9 mouse cellular contexts compared by ENCODE assay signal in the genomic region with DNA sequence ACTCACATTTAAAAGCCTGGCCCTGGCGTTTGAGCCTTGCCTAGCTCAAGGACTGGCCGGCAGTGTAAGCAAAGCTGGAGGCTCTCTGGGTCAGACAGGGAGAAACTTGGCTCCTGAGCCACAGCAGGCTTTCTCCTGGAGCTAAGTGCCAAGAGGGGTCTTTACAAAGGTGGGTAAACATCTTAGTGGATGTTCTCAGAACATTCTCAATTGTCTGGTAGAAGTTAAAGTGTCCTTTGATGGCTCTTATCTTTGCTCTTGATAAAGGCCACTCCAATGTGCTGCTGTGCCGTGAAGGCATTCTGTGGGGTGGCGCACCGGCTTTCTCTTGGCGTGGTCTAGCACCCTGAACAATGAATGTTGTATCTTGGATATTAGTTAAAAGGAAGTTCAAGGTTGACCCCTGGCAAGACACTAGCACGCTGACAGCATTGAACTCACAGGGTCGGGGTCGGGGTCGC. TPM values are rescaled to one million over a fixed set of nuclear protein-coding genes. Genes with fewer than 3 reads are reported as not detected.
DNase-seq lines count a peak whose midpoint lies in the region; ATAC-seq and TF ChIP-seq lines count a peak whose summit lies in the region.
"Had no signal": no experiment of that assay in that cellular context is flagged by ENCODE, and none has a peak within 500 bp of the region (broad histone marks: within the 10 kb centered on the region; RNA-seq: fewer than 3 reads in every experiment).

No protein-coding gene starts in this region.

- H3K36me3 ChIP-seq in heart, postnatal 0 days (replicated peaks; ENCODE audit: control insufficient read depth, insufficient read depth, low read length), result peaks cover 14% of the 10 kb centered on the region; the same call in 1 of the 2 replicates
- H3K36me3 ChIP-seq in forebrain, embryonic 11.5 days (ENCODE audit: control insufficient read depth, insufficient read depth, low read length), result no peaks in the 10 kb centered on the region
- peaks cover 38% of the 10 kb centered on the region for H3K36me3 ChIP-seq in limb, embryonic 15.5 days
- peaks cover 5% of the 10 kb centered on the region; the same call in 1 of the 2 replicates for H3K36me3 ChIP-seq in neural tube, embryonic 12.5 days
- no peaks in the 10 kb centered on the region for H3K36me3 ChIP-seq in thymus, adult 2 months (ENCODE audit: control insufficient read depth, insufficient read depth, low read length)

- H3K4me2 ChIP-seq in heart, postnatal 0 days (ENCODE audit: low read depth, low read length), result peak overlapping the region; percentile 78
- peak overlapping the region; percentile 77; the same call in 1 of the 2 replicates for H3K4me2 ChIP-seq in forebrain, embryonic 11.5 days (ENCODE audit: low read depth, low read length, severe bottlenecking)
- peak overlapping the region; percentile 76 for H3K4me2 ChIP-seq in limb, embryonic 15.5 days
- H3K4me2 ChIP-seq in neural tube, embryonic 12.5 days (replicated peaks), result peak overlapping the region; percentile 82

- H3K9me3 ChIP-seq in heart, postnatal 0 days (replicated peaks; ENCODE audit: control insufficient read depth, low read length), result no peaks in the 10 kb centered on the region
- no peaks in the 10 kb centered on the region for H3K9me3 ChIP-seq in forebrain, embryonic 11.5 days (ENCODE audit: control insufficient read depth, low read length)
- no peaks in the 10 kb centered on the region for H3K9me3 ChIP-seq in limb, embryonic 15.5 days
- no peaks in the 10 kb centered on the region for H3K9me3 ChIP-seq in neural tube, embryonic 12.5 days

- 43% methylated on average over 10 of the region's 10 CpGs for WGBS in heart, postnatal 0 days
- 75% methylated on average over 10 of the region's 10 CpGs for WGBS in forebrain, embryonic 11.5 days
- WGBS in limb, embryonic 15.5 days, result 69% methylated on average over 10 of the region's 10 CpGs
- 75% methylated on average over 10 of the region's 10 CpGs for WGBS in neural tube, embryonic 12.5 days
- WGBS in thymus, adult 2 months, result 86% methylated on average over 10 of the region's 10 CpGs

- no peak for ATAC-seq in heart, postnatal 0 days (ENCODE audit: insufficient read depth, low read depth)
- no peak for ATAC-seq in forebrain, embryonic 11.5 days (replicated peaks; ENCODE audit: low FRiP score)
- no peak for ATAC-seq in limb, embryonic 15.5 days (ENCODE audit: insufficient number of reproducible peaks, low FRiP score, low TSS enrichment, low read depth)
- no peak for ATAC-seq in neural tube, embryonic 12.5 days (ENCODE audit: low FRiP score, low read depth)

- no peak for TF ChIP-seq EP300 in heart, postnatal 0 days (IDR thresholded peaks at IDR 0.05; ENCODE audit: low read depth)

- no peak for TF ChIP-seq POLR2A in thymus, adult 2 months (IDR thresholded peaks at IDR 0.05; ENCODE audit: control insufficient read depth, extremely low read depth, insufficient read depth, low read length, poor library complexity)

- H3K4me3 ChIP-seq in heart, postnatal 0 days (ENCODE audit: low read depth, low read length), result peak overlapping the region; percentile 65
- H3K4me3 ChIP-seq in forebrain, embryonic 11.5 days (ENCODE audit: low read depth, low read length), result no peak overlapping the region
- H3K4me3 ChIP-seq in limb, embryonic 15.5 days, result peak overlapping the region; percentile 49; the same call in 1 of the 2 replicates
- no peak overlapping the region for H3K4me3 ChIP-seq in neural tube, embryonic 12.5 days
- no peak overlapping the region for H3K4me3 ChIP-seq in thymus, adult 2 months (ENCODE audit: control insufficient read depth, insufficient read depth, low read length)

- DNase-seq in heart, postnatal 0 days (ENCODE audit: low spot score), result no peak
- DNase-seq in heart, postnatal 10 days, result no peak
- DNase-seq in forebrain, embryonic 11.5 days (ENCODE audit: low spot score), result no peak
- no peak for DNase-seq in thymus, adult 2 months
- DNase-seq in cerebellum, adult 18-20 months, result no peak
- no peak for DNase-seq in embryo, embryonic 10.5 days (ENCODE audit: low spot score)
- DNase-seq: spleen, adult 18-20 months had no signal

- TF ChIP-seq CTCF in heart, postnatal 0 days (IDR thresholded peaks at IDR 0.05; ENCODE audit: low read depth), result no peak
- TF ChIP-seq CTCF in thymus, adult 2 months (IDR thresholded peaks at IDR 0.05; ENCODE audit: borderline replicate concordance, control insufficient read depth, extremely low read depth, insufficient read depth, low read length, poor library complexity), result no peak

- no peak overlapping the region for H3K27ac ChIP-seq in heart, postnatal 0 days (ENCODE audit: low read depth)
- no peak overlapping the region for H3K27ac ChIP-seq in forebrain, embryonic 11.5 days (ENCODE audit: low read depth, low read length)
- peak overlapping the region; percentile 92 for H3K27ac ChIP-seq in limb, embryonic 15.5 days
- no peak overlapping the region for H3K27ac ChIP-seq in neural tube, embryonic 12.5 days
- no peak overlapping the region for H3K27ac ChIP-seq in thymus, adult 2 months (ENCODE audit: control insufficient read depth, insufficient read depth, low read length)

- H3K27me3 ChIP-seq in heart, postnatal 0 days (ENCODE audit: control insufficient read depth, insufficient read depth, low read length), result no peaks in the 10 kb centered on the region
- no peaks in the 10 kb centered on the region for H3K27me3 ChIP-seq in forebrain, embryonic 11.5 days (ENCODE audit: control insufficient read depth, insufficient read depth, low read length)
- H3K27me3 ChIP-seq in limb, embryonic 15.5 days, result no peaks in the 10 kb centered on the region
- no peaks in the 10 kb centered on the region for H3K27me3 ChIP-seq in neural tube, embryonic 12.5 days (replicated peaks)
- H3K27me3 ChIP-seq in thymus, adult 2 months (ENCODE audit: control insufficient read depth, insufficient read depth, low read length), result no peaks in the 10 kb centered on the region

- H3K9ac ChIP-seq in heart, postnatal 0 days (replicated peaks; ENCODE audit: low read depth, low read length), result no peak overlapping the region
- no peak overlapping the region for H3K9ac ChIP-seq in forebrain, embryonic 11.5 days (ENCODE audit: low read length)
- no peak overlapping the region for H3K9ac ChIP-seq in limb, embryonic 15.5 days
- H3K9ac ChIP-seq in neural tube, embryonic 12.5 days, result no peak overlapping the region

- peaks cover 6% of the 10 kb centered on the region; the same call in 1 of the 2 replicates for H3K4me1 ChIP-seq in heart, postnatal 0 days (ENCODE audit: control insufficient read depth, insufficient read depth)
- peaks cover 10% of the 10 kb centered on the region for H3K4me1 ChIP-seq in forebrain, embryonic 11.5 days (replicated peaks; ENCODE audit: control insufficient read depth, insufficient read depth, low read length)
- peaks cover 54% of the 10 kb centered on the region for H3K4me1 ChIP-seq in limb, embryonic 15.5 days
- H3K4me1 ChIP-seq in neural tube, embryonic 12.5 days, result peaks cover 13% of the 10 kb centered on the region
- peaks cover 10% of the 10 kb centered on the region for H3K4me1 ChIP-seq in thymus, adult 2 months (replicated peaks; ENCODE audit: control insufficient read depth, insufficient read depth, low read length)

- intact Hi-C loops in heart, postnatal 10 days (cut with DNase I), result no loop called here

RNA-seq across cellular contexts. Expression of a gene that starts 1.4 kb away (rescaled TPM):
- 11.8 and 15.0 TPM in 2 replicates for total RNA-seq in heart, postnatal 0 days (2014; rRNA removed; ENCODE audit: low replicate concordance)
- 16.2 and 18.5 TPM in 2 replicates for polyA plus RNA-seq in heart, postnatal 0 days (2015; fragmentation: Nextera tagmentation; extraction: Ambion mirVana)
- 10 to 100 TPM in 1 of 2 experiments, 1 to 10 TPM in 1; 9.5 to 12.7 TPM for total RNA-seq in heart, postnatal 10 days (2021)
- polyA plus RNA-seq in forebrain, embryonic 11.5 days (2014; fragmentation: Nextera tagmentation; extraction: Ambion mirVana), result 6.9 and 7.1 TPM in 2 replicates
- 23.6 and 28.1 TPM in 2 replicates for polyA plus RNA-seq in limb, embryonic 15.5 days (2015; fragmentation: Nextera tagmentation; extraction: Ambion mirVana)
- 6.7 and 8.6 TPM in 2 replicates for polyA plus RNA-seq in neural tube, embryonic 12.5 days (2016; fragmentation: Nextera tagmentation; extraction: Ambion mirVana)
- polyA plus RNA-seq in thymus, adult 2 months (2012; rRNA removed), result 28.3 and 32.0 TPM in 2 replicates

RNA-seq across cellular contexts. Expression of a gene that starts 9.4 kb away (rescaled TPM):
- total RNA-seq in heart, postnatal 0 days (2014; rRNA removed; ENCODE audit: low replicate concordance), result 63.5 and 64.5 TPM in 2 replicates
- 68.3 and 70.4 TPM in 2 replicates for polyA plus RNA-seq in heart, postnatal 0 days (2015; fragmentation: Nextera tagmentation; extraction: Ambion mirVana)
- 10 to 100 TPM; 68.4 to 76.3 TPM for total RNA-seq in heart, postnatal 10 days (2021)
- polyA plus RNA-seq in forebrain, embryonic 11.5 days (2014; fragmentation: Nextera tagmentation; extraction: Ambion mirVana), result 44.6 and 44.7 TPM in 2 replicates
- 274 and 287 TPM in 2 replicates for polyA plus RNA-seq in limb, embryonic 15.5 days (2015; fragmentation: Nextera tagmentation; extraction: Ambion mirVana)
- polyA plus RNA-seq in neural tube, embryonic 12.5 days (2016; fragmentation: Nextera tagmentation; extraction: Ambion mirVana), result 63.7 and 75.3 TPM in 2 replicates
- polyA plus RNA-seq in thymus, adult 2 months (2012; rRNA removed), result 44.6 and 57.5 TPM in 2 replicates

RNA-seq across cellular contexts. Expression of a gene that starts 15.0 kb away (rescaled TPM):
- 201 and 280 TPM in 2 replicates for total RNA-seq in heart, postnatal 0 days (2014; rRNA removed; ENCODE audit: low replicate concordance)
- polyA plus RNA-seq in heart, postnatal 0 days (2015; fragmentation: Nextera tagmentation; extraction: Ambion mirVana), result 334 and 356 TPM in 2 replicates
- 100 to 1,000 TPM; 162 to 178 TPM for total RNA-seq in heart, postnatal 10 days (2021)
- 339 and 356 TPM in 2 replicates for polyA plus RNA-seq in forebrain, embryonic 11.5 days (2014; fragmentation: Nextera tagmentation; extraction: Ambion mirVana)
- 464 and 505 TPM in 2 replicates for polyA plus RNA-seq in limb, embryonic 15.5 days (2015; fragmentation: Nextera tagmentation; extraction: Ambion mirVana)
- polyA plus RNA-seq in neural tube, embryonic 12.5 days (2016; fragmentation: Nextera tagmentation; extraction: Ambion mirVana), result 294 and 304 TPM in 2 replicates
- 192 and 239 TPM in 2 replicates for polyA plus RNA-seq in thymus, adult 2 months (2012; rRNA removed)

RNA-seq across cellular contexts. Expression of a gene that starts 22.8 kb away (rescaled TPM):
- 0.77 and 3.0 TPM in 2 replicates for total RNA-seq in heart, postnatal 0 days (2014; rRNA removed; ENCODE audit: low replicate concordance)
- polyA plus RNA-seq in heart, postnatal 0 days (2015; fragmentation: Nextera tagmentation; extraction: Ambion mirVana), result 1.1 and 1.2 TPM in 2 replicates
- total RNA-seq in heart, postnatal 10 days (2021), result under 1 TPM; 0.60 to 0.64 TPM
- polyA plus RNA-seq in forebrain, embryonic 11.5 days (2014; fragmentation: Nextera tagmentation; extraction: Ambion mirVana), result 6.4 and 6.8 TPM in 2 replicates
- 21.0 and 31.7 TPM in 2 replicates for polyA plus RNA-seq in limb, embryonic 15.5 days (2015; fragmentation: Nextera tagmentation; extraction: Ambion mirVana)
- 15.9 and 17.7 TPM in 2 replicates for polyA plus RNA-seq in neural tube, embryonic 12.5 days (2016; fragmentation: Nextera tagmentation; extraction: Ambion mirVana)
- 0.31 and 0.70 TPM in 2 replicates for polyA plus RNA-seq in thymus, adult 2 months (2012; rRNA removed)

RNA-seq across cellular contexts. Expression of a gene that starts 34.1 kb away (rescaled TPM):
- total RNA-seq in heart, postnatal 0 days (2014; rRNA removed; ENCODE audit: low replicate concordance), result 18.1 and 28.2 TPM in 2 replicates
- polyA plus RNA-seq in heart, postnatal 0 days (2015; fragmentation: Nextera tagmentation; extraction: Ambion mirVana), result 4.2 and 4.9 TPM in 2 replicates
- 1 to 10 TPM; 9.4 to 9.7 TPM for total RNA-seq in heart, postnatal 10 days (2021)
- polyA plus RNA-seq in forebrain, embryonic 11.5 days (2014; fragmentation: Nextera tagmentation; extraction: Ambion mirVana), result 34.5 and 37.3 TPM in 2 replicates
- 16.4 and 21.9 TPM in 2 replicates for polyA plus RNA-seq in limb, embryonic 15.5 days (2015; fragmentation: Nextera tagmentation; extraction: Ambion mirVana)
- polyA plus RNA-seq in neural tube, embryonic 12.5 days (2016; fragmentation: Nextera tagmentation; extraction: Ambion mirVana), result 27.5 and 29.0 TPM in 2 replicates
- 40.7 and 53.0 TPM in 2 replicates for polyA plus RNA-seq in thymus, adult 2 months (2012; rRNA removed)

Comparison
In these comparisons a context has a peak if more than half of its experiments do, and no peak if none do; other contexts are left out.
1. H3K4me3 ChIP-seq: peak in heart, postnatal 0 days (single experiment) and limb, embryonic 15.5 days (single experiment); none in forebrain, embryonic 11.5 days (single experiment), neural tube, embryonic 12.5 days (single experiment) and thymus, adult 2 months (single experiment).
2. Peak in every context shown above with its lines, with median percentiles within 50 percentile points of each other: H3K4me2 ChIP-seq.